Mouse (Mus musculus) MEL (cell line): ENCODE results near the gene Ahrr.

ENCODE experiments used
- CHD1 ChIP-seq: IDR thresholded peaks from 2 replicates; pipeline ENCODE4 v1.6.1; 2012; ENCODE audit warnings: low read depth, mild to moderate bottlenecking, inconsistent platforms, low read length, improper control_type of control experiment
- CTCF ChIP-seq, 3 experiments: IDR thresholded peaks in 2 of 3; conservative IDR thresholded peaks in 1 of 3; 2 replicates each; pipeline ENCODE4 v1.5.1; 2011 to 2012; ENCODE audit warnings: low read length in 3 of 3, low read depth in 2 of 3, mild to moderate bottlenecking in 2 of 3, improper control_type of control experiment in 1 of 3, inconsistent platforms in 1 of 3, mixed read lengths in 1 of 3, moderate library complexity in 1 of 3; ENCODE audit not compliant: control insufficient read depth in 1 of 3, insufficient read depth in 1 of 3, poor library complexity in 1 of 3, severe bottlenecking in 1 of 3
- HCFC1 ChIP-seq: IDR thresholded peaks from 2 replicates; pipeline ENCODE4 v1.6.1; 2012; ENCODE audit warnings: low read depth, mild to moderate bottlenecking, inconsistent platforms, low read length, improper control_type of control experiment, moderate library complexity
- POLR2A ChIP-seq, 2 experiments: IDR thresholded peaks; 2 replicates each; pipeline ENCODE4 v1.6.1; 2011 to 2012; ENCODE audit warnings: low read length in 2 of 2, mild to moderate bottlenecking in 2 of 2, control low read depth in 1 of 2, improper control_type of control experiment in 1 of 2, low read depth in 1 of 2, moderate library complexity in 1 of 2; ENCODE audit not compliant: control insufficient read depth in 1 of 2, insufficient read depth in 1 of 2, poor library complexity in 1 of 2
- ZMIZ1 ChIP-seq: IDR thresholded peaks from 2 replicates; pipeline ENCODE4 v1.6.1; 2012; ENCODE audit warnings: low read depth, mild to moderate bottlenecking, inconsistent platforms, low read length, improper control_type of control experiment, moderate library complexity

- TF ChIP-seq HCFC1 (no peak), POLR2A (IDR thresholded peaks at IDR 0.05; ENCODE audit: control insufficient read depth in 1 of 2, insufficient read depth in 1 of 2, low read depth in 1 of 2, low read length in 2 of 2, poor library complexity in 1 of 2) (no peak), CHD1 (no peak), ZMIZ1 (no peak), CTCF (IDR thresholded peaks at IDR 0.05 in 2 of 3, conservative IDR thresholded peaks at IDR 0.05 in 1 of 3; ENCODE audit: control insufficient read depth in 1 of 3, insufficient read depth in 1 of 3, low read depth in 2 of 3, low read length in 3 of 3, poor library complexity in 1 of 3, severe bottlenecking in 1 of 3) (no peak)
These were observed 54.6 kb downstream of the Ahrr start for GRCm38 (mm10) chr13:74237574-74237973.
